Mouse (Mus musculus) intestine, embryonic 15.5 days (tissue): Measurements from ENCODE around the gene Oxtr. TPM values are rescaled to one million over a fixed set of nuclear protein-coding genes. Genes with fewer than 3 reads are reported as not detected.

Source experiments
- polyA plus RNA-seq: library from polyadenylated mRNA; unstranded; fragments of >200 nt; fragmentation: Nextera tagmentation; extraction: Ambion mirVana; gene quantifications from 2 replicates; pipeline ENCODE4 v1.2.1, GENCODE M21; 2015

Gene Oxtr
- polyA plus RNA-seq, 1 experiment from 2014 or later: 0.20 TPM

Other genes starting within 250 kb of the Oxtr start
- gene Lmcd1, start 216.2 kb downstream of the Oxtr start, polyA plus RNA-seq: 12.2 and 13.4 TPM in 2 replicates
- 2.3 and 3.3 TPM in 2 replicates for gene Ssu2, start 101.9 kb downstream of the Oxtr start, polyA plus RNA-seq
- 1.1 and 1.4 TPM in 2 replicates for gene Cav3, start 30.4 kb downstream of the Oxtr start, polyA plus RNA-seq
- 30.0 and 34.4 TPM in 2 replicates for gene Rad18, start 206.7 kb upstream of the Oxtr start, polyA plus RNA-seq